Mouse (Mus musculus): ENCODE data around the gene Gm20683. TPM values are rescaled to one million over a fixed set of nuclear protein-coding genes. Genes with fewer than 3 reads are reported as not detected.
"Not testable (repeated sequence)": the region's sequence is repeated elsewhere in the genome, so short reads cannot be mapped to it uniquely, and the experiment has no call there.

Gm20683 gene
- polyA plus RNA-seq, 1 experiment from 2014 or later: 14.2 TPM

DNA sequence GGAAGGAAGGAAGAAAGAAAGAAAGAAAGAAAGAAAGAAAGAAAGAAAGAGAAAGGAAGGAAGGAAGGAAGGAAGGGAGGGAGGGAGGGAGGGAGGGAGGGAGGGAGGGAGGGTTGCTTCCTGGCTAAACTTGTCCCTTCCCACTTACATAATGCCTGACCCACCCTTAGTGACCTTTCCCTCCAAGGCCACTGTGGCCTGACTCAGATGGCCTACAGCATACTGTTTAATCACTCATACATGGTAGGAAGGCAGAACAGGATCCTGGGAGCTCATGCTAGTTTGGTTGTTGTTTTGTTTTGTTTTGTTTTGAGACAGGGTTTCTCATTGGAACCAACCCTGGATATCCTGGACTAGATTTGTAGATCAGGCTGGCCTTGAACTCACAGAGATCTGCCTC lies 30.0 kb upstream of the Gm20683 start:
- H3K4me2 ChIP-seq; H3K27me3 ChIP-seq (replicated peaks); H3K27ac ChIP-seq; H3K9ac ChIP-seq; H3K36me3 ChIP-seq (replicated peaks); H3K9me3 ChIP-seq; ATAC-seq (replicated peaks); H3K4me3 ChIP-seq: not testable (repeated sequence)
- peaks cover 29% of the 10 kb centered on the region for H3K4me1 ChIP-seq

- WGBS: 87% methylated on average over 2 of the region's 2 CpGs
- Histone ChIP-seq H3K4me3 (no peak overlapping the region), H3K27me3 (replicated peaks) (no peaks in the 10 kb centered on the region), H3K27ac (no peak overlapping the region), H3K9ac (no peak overlapping the region), H3K4me1 (peaks cover 21% of the 10 kb centered on the region), H3K36me3 (replicated peaks) (no peaks in the 10 kb centered on the region), H3K9me3 (no peaks in the 10 kb centered on the region), H3K4me2 (no peak overlapping the region)
- no peak for ATAC-seq (replicated peaks)
Measured at GRCm38 (mm10) chr17:25869954-25870353, 28.4 kb upstream of the Gm20683 start.

DNA sequence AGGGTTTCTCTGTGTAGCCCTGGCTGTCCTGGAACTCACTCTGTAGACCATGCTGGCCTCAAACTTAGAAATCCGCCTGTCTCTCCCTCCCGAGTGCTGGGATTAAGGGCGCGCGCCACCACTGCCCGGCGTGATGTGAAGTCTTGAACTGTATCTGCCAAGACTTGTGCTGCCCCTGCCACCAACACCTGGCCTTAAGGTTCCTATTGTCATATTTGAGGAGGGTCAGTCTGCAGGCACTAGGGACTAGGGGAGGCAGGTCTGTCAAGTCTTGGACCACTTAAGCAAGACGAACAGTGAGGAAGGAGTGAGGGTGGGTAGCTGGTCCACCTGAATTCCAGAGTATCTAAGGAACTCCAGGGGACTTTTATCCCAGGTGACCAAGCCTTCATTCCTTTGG lies 27.9 kb upstream of the Gm20683 start:
- H3K9ac ChIP-seq: no peak overlapping the region
- H3K9me3 ChIP-seq: no peaks in the 10 kb centered on the region
- H3K36me3 ChIP-seq (replicated peaks): no peaks in the 10 kb centered on the region
- no peaks in the 10 kb centered on the region for H3K27me3 ChIP-seq (replicated peaks)
- H3K4me1 ChIP-seq: peaks cover 21% of the 10 kb centered on the region
- H3K4me3 ChIP-seq: no peak overlapping the region
- no peak for ATAC-seq (replicated peaks)
- 83% methylated on average over 8 of the region's 8 CpGs for WGBS
- H3K4me2 ChIP-seq: no peak overlapping the region
- H3K27ac ChIP-seq: no peak overlapping the region

- WGBS: under 1% methylated on average over 24 of the region's 24 CpGs
- peak; percentile 83 for ATAC-seq (replicated peaks)
- peak within 1 kb of the TSS; percentile 69 for H3K27ac ChIP-seq
Measured at GRCm38 (mm10) chr17:25868601-25869191, 27.1 kb upstream of the Gm20683 start, which contains the start of gene Mcrip2. Mcrip2 (minus strand) TSS chr17:25868764.

GRCm38 (mm10) chr17:25867836-25868600 lies 26.5 kb upstream of the Gm20683 start:
- H3K9ac ChIP-seq: peak overlapping the region; percentile 67
- no peaks in the 10 kb centered on the region for H3K36me3 ChIP-seq (replicated peaks)
- peaks cover 15% of the 10 kb centered on the region for H3K4me1 ChIP-seq
- H3K4me3 ChIP-seq: peak overlapping the region; percentile 79
- H3K27me3 ChIP-seq (replicated peaks): no peaks in the 10 kb centered on the region
- no peaks in the 10 kb centered on the region for H3K9me3 ChIP-seq
- peak overlapping the region; percentile 69; the same call in 1 of the 2 replicates for H3K27ac ChIP-seq
- peak; percentile 64 for ATAC-seq (replicated peaks)
- peak overlapping the region; percentile 98 for H3K4me2 ChIP-seq
- 1% methylated on average over 42 of the region's 42 CpGs for WGBS

More at GRCm38 (mm10) chr17:25868601-25869191, 27.1 kb upstream of the Gm20683 start, which contains the start of gene Mcrip2:
- Histone ChIP-seq H3K36me3 (replicated peaks) (no peaks in the 10 kb centered on the region), H3K4me2 (peak within 1 kb of the TSS; percentile 98), H3K9me3 (no peaks in the 10 kb centered on the region), H3K27me3 (replicated peaks) (no peaks in the 10 kb centered on the region), H3K9ac (peak within 1 kb of the TSS; percentile 67), H3K4me1 (peaks cover 15% of the 10 kb centered on the region), H3K4me3 (peak within 1 kb of the TSS; percentile 79)

- no peaks in the 10 kb centered on the region for H3K36me3 ChIP-seq (replicated peaks)
- no peaks in the 10 kb centered on the region for H3K9me3 ChIP-seq
- ATAC-seq (replicated peaks): no peak
- WGBS: 20% methylated on average over 7 of the region's 7 CpGs
- no peak overlapping the region for H3K27ac ChIP-seq
- no peak overlapping the region; the same call in 1 of the 2 replicates for H3K9ac ChIP-seq
- H3K4me3 ChIP-seq: peak overlapping the region; percentile 79
- H3K27me3 ChIP-seq (replicated peaks): no peaks in the 10 kb centered on the region
- peaks cover 15% of the 10 kb centered on the region for H3K4me1 ChIP-seq
- H3K4me2 ChIP-seq: peak overlapping the region; percentile 98
Measured at GRCm38 (mm10) chr17:25867509-25867835, 25.9 kb upstream of the Gm20683 start.

- Histone ChIP-seq H3K4me3 (no peak overlapping the region), H3K4me2 (no peak overlapping the region), H3K4me1 (peaks cover 22% of the 10 kb centered on the region), H3K9ac (no peak overlapping the region), H3K9me3 (no peaks in the 10 kb centered on the region), H3K36me3 (replicated peaks) (no peaks in the 10 kb centered on the region), H3K27me3 (replicated peaks) (no peaks in the 10 kb centered on the region), H3K27ac (no peak overlapping the region)
- no peak for ATAC-seq (replicated peaks)
- WGBS: 95% methylated on average over 3 of the region's 3 CpGs
Measured at GRCm38 (mm10) chr17:25866172-25866571, 24.6 kb upstream of the Gm20683 start.

- WGBS: 91% methylated on average over 11 of the region's 11 CpGs
- H3K36me3 ChIP-seq (replicated peaks): no peaks in the 10 kb centered on the region
- no peak for ATAC-seq (replicated peaks)
- no peaks in the 10 kb centered on the region for H3K9me3 ChIP-seq
- H3K4me1 ChIP-seq: peaks cover 30% of the 10 kb centered on the region
- H3K9ac ChIP-seq: no peak overlapping the region
- H3K4me2 ChIP-seq: no peak overlapping the region
- H3K4me3 ChIP-seq: no peak overlapping the region
- H3K27ac ChIP-seq: no peak overlapping the region
- no peaks in the 10 kb centered on the region for H3K27me3 ChIP-seq (replicated peaks)
Measured at GRCm38 (mm10) chr17:25865288-25865687, 23.7 kb upstream of the Gm20683 start.

DNA sequence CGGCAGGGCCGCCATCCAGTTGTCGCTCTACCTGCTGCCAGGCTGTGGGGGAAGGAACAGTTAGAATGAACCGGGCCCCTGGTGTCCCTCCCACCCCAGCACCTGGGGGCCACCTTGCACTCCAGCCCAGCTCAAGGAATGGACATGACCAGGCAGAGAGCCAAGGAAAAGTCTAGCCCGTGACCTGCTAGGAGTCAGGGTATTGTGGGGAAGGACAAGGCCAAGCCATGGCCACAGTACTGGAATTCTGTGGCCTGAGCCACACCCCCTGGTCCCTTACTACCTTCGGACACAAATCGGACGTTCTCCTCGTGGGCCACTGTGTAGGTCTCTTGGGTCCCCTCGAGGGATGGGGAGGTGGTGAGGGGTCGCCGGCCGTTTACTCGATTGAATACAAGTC lies 22.7 kb upstream of the Gm20683 start:
- Histone ChIP-seq H3K4me3 (no peak overlapping the region), H3K9me3 (no peaks in the 10 kb centered on the region), H3K4me1 (peaks cover 32% of the 10 kb centered on the region), H3K36me3 (replicated peaks) (no peaks in the 10 kb centered on the region), H3K27ac (no peak overlapping the region), H3K27me3 (replicated peaks) (no peaks in the 10 kb centered on the region), H3K9ac (no peak overlapping the region), H3K4me2 (no peak overlapping the region)
- 89% methylated on average over 14 of the region's 14 CpGs for whole genome bisulfite sequencing
- ATAC-seq (replicated peaks): no peak

- ATAC-seq (replicated peaks): no peak
- no peaks in the 10 kb centered on the region for H3K27me3 ChIP-seq (replicated peaks)
- peaks cover 28% of the 10 kb centered on the region for H3K4me1 ChIP-seq
- H3K4me2 ChIP-seq: no peak overlapping the region
- no peak overlapping the region for H3K4me3 ChIP-seq
- H3K36me3 ChIP-seq (replicated peaks): no peaks in the 10 kb centered on the region
- no peak overlapping the region for H3K27ac ChIP-seq
- H3K9me3 ChIP-seq: no peaks in the 10 kb centered on the region
- H3K9ac ChIP-seq: no peak overlapping the region
- WGBS: 87% methylated on average over 6 of the region's 6 CpGs
Measured at GRCm38 (mm10) chr17:25863681-25864080, 22.1 kb upstream of the Gm20683 start.

GRCm38 (mm10) chr17:25861704-25862612 lies 20.4 kb upstream of the Gm20683 start:
- Histone ChIP-seq H3K9me3 (no peaks in the 10 kb centered on the region), H3K36me3 (replicated peaks) (no peaks in the 10 kb centered on the region), H3K9ac (peak overlapping the region; percentile 75), H3K27me3 (replicated peaks) (no peaks in the 10 kb centered on the region), H3K4me1 (peaks cover 18% of the 10 kb centered on the region), H3K27ac (peak overlapping the region; percentile 83), H3K4me2 (peak overlapping the region; percentile 78), H3K4me3 (peak overlapping the region; percentile 63)
- WGBS: 8% methylated on average over 6 of the region's 6 CpGs
- peak; percentile 43 for ATAC-seq (replicated peaks)
